Mouse (Mus musculus): Measurements from ENCODE around the gene Atg9b. TPM values are rescaled to one million over a fixed set of nuclear protein-coding genes. Genes with fewer than 3 reads are reported as not detected.

Atg9b gene
- polyA plus RNA-seq, 1 experiment from 2014 or later = 0.64 TPM

DNA sequence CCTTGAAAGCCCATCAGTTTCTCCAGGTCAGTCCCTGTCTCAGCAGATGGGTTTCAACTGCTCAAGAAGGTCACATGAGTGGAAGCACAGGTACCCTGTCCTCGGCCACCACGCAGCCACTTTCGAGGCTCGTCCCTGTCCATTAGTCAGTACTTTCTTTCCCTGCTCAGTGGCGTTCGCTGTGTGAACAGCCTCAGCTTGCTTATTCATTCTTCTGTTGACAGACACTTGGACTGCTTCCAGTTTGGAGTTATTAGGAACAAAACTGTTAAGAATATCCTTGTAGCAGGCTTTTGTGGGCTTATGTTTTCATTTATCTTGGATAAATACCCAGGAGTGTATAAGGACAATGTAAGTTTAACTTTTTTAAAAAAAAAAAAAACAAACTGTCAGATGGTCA, 17.7 kb downstream of the Atg9b start:
- WGBS = 19% methylated on average over 6 of the region's 6 CpGs
- Histone ChIP-seq H3K27me3 (no peaks in the 10 kb centered on the region), H3K9me3 (no peaks in the 10 kb centered on the region), H3K4me1 (peaks cover 6% of the 10 kb centered on the region), H3K9ac (no peak overlapping the region), H3K36me3 (no peaks in the 10 kb centered on the region), H3K4me3 (no peak overlapping the region), H3K4me2 (no peak overlapping the region), H3K27ac (no peak overlapping the region)
- no peak for ATAC-seq (ENCODE audit: borderline replicate concordance, extremely low read depth, low FRiP score, low TSS enrichment)

DNA sequence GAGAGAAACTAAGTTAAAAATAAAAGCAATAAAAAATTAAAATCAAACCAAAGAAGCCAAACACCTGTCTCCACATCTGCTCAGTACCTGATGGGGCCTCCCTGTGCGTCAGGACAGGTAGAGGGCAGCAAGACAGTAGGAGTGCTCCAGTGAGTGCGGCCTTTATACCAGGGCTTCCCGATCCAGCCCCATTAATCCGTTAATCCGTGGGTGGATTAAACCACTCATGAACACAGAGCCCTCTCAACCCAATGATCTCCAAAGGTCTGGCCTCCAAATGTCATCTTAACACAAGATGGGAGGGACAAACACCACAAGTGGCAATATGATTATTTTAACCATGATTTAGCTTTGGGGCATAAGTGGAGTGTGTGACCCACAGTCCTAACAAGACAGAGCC, 18.1 kb downstream of the Atg9b start:
- no peak overlapping the region for H3K27ac ChIP-seq
- H3K4me2 ChIP-seq = no peak overlapping the region
- H3K36me3 ChIP-seq = no peaks in the 10 kb centered on the region
- 77% methylated on average over 5 of the region's 5 CpGs for WGBS
- no peaks in the 10 kb centered on the region for H3K9me3 ChIP-seq
- no peaks in the 10 kb centered on the region for H3K27me3 ChIP-seq
- no peak overlapping the region for H3K9ac ChIP-seq
- no peak for ATAC-seq (ENCODE audit: borderline replicate concordance, extremely low read depth, low FRiP score, low TSS enrichment)
- no peak overlapping the region for H3K4me3 ChIP-seq
- peaks cover 6% of the 10 kb centered on the region for H3K4me1 ChIP-seq

DNA sequence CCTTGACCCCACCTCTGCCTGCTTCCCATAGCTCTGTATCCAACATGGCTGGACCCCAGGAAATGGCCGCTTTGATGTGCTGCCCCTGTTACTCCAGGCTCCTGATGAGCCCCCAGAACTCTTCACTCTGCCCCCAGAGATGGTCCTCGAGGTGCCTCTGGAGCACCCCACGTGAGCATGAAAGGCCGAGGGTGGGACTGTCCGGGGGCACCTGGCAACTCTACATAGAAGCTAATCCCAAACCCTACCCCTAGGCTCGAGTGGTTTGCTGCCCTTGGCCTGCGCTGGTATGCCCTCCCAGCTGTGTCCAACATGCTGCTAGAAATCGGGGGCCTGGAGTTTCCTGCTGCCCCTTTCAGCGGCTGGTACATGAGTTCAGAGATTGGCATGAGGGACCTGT, 22.2 kb downstream of the Atg9b start:
- no peaks in the 10 kb centered on the region for H3K36me3 ChIP-seq
- 82% methylated on average over 9 of the region's 9 CpGs for WGBS

DNA sequence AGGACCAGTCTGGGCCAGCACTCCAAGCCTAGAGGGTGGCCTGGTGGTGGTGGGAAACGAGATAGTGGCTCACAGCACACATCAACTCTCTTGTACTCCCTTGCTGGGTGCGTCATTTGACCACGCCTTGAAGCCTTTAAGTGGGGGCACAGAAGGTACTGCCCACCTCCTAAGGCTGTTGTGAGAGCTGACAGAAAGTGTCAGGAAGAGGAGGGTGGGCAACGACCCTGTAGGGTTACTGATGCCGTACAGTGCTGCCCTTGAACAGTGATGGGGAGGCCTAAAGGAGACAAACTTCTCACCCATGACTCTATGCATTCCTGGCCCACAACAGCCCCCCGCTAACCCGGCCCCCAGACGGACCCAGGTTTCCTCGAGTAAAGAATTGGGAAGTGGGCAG, 25.5 kb downstream of the Atg9b start:
- H3K4me2 ChIP-seq = no peak overlapping the region
- H3K36me3 ChIP-seq = no peaks in the 10 kb centered on the region
- no peak for ATAC-seq (ENCODE audit: borderline replicate concordance, extremely low read depth, low FRiP score, low TSS enrichment)
- H3K4me3 ChIP-seq = no peak overlapping the region
- H3K4me1 ChIP-seq = no peaks in the 10 kb centered on the region; the same call in 1 of the 2 replicates
- no peaks in the 10 kb centered on the region for H3K27me3 ChIP-seq
- no peak overlapping the region for H3K9ac ChIP-seq
- WGBS = 75% methylated on average over 9 of the region's 9 CpGs
- H3K27ac ChIP-seq = no peak overlapping the region
- no peaks in the 10 kb centered on the region for H3K9me3 ChIP-seq

More for the DNA sequence above, 22.2 kb downstream of the Atg9b start:
- H3K9me3 ChIP-seq = no peaks in the 10 kb centered on the region
- H3K27me3 ChIP-seq = no peaks in the 10 kb centered on the region
- no peak overlapping the region for H3K4me3 ChIP-seq
- no peak overlapping the region for H3K27ac ChIP-seq
- H3K4me1 ChIP-seq = peaks cover 6% of the 10 kb centered on the region
- no peak overlapping the region for H3K9ac ChIP-seq
- no peak for ATAC-seq (ENCODE audit: borderline replicate concordance, extremely low read depth, low FRiP score, low TSS enrichment)
- H3K4me2 ChIP-seq = no peak overlapping the region

DNA sequence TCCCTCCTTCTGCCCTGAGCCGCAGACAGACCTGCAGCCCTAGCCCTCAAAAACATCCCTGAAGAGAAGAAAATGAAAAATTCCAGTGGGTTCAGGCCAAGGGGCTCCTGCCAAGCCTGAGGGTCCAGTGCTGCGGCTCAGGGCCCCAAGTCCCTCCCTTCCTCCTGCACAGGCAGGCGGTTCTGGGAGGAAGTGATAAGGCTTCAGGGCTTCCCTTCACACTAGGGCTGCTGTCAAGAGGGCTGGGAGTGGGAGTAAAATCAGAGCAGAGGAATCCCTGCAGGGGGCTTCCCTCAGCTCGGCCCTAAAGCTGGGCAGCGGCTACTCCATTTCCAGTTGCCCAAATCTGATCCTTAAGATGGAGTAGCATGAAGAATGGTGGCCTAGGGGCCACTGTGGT, 26.4 kb downstream of the Atg9b start:
- Histone ChIP-seq H3K9ac (no peak overlapping the region), H3K9me3 (no peaks in the 10 kb centered on the region), H3K4me1 (no peaks in the 10 kb centered on the region; the same call in 1 of the 2 replicates), H3K4me3 (peak overlapping the region; percentile 31), H3K27ac (peak overlapping the region; percentile 58; the same call in 1 of the 2 replicates), H3K27me3 (no peaks in the 10 kb centered on the region), H3K4me2 (peak overlapping the region; percentile 50), H3K36me3 (no peaks in the 10 kb centered on the region)
- no peak for ATAC-seq (ENCODE audit: borderline replicate concordance, extremely low read depth, low FRiP score, low TSS enrichment)
- 23% methylated on average over 5 of the region's 5 CpGs for WGBS

DNA sequence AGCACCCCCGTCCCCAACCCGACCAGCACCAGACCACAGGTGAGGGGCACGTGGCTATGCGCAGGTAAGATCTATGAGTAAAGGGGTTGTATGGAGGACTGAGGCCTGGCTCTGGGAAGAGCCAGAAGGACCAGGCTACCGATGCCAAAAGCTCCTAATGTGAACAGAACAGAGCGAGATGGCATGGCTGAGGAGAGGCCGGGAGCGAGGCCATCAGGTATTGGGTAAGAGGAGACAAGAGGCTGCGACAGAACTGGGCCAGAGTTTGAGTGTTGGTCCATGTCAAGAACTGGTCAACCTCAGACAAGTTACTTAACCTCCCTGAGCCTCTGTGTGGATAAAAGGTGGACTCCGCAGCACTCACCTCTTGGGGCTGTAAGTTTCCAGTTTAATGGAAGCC, 27.0 kb downstream of the Atg9b start:
- no peak overlapping the region for H3K9ac ChIP-seq
- no peaks in the 10 kb centered on the region for H3K9me3 ChIP-seq
- H3K27ac ChIP-seq = peak overlapping the region; percentile 58
- H3K4me1 ChIP-seq = no peaks in the 10 kb centered on the region; the same call in 1 of the 2 replicates
- WGBS = 80% methylated on average over 10 of the region's 10 CpGs
- H3K36me3 ChIP-seq = no peaks in the 10 kb centered on the region
- H3K27me3 ChIP-seq = no peaks in the 10 kb centered on the region
- peak overlapping the region; percentile 31 for H3K4me3 ChIP-seq
- no peak for ATAC-seq (ENCODE audit: borderline replicate concordance, extremely low read depth, low FRiP score, low TSS enrichment)
- peak overlapping the region; percentile 50 for H3K4me2 ChIP-seq

DNA sequence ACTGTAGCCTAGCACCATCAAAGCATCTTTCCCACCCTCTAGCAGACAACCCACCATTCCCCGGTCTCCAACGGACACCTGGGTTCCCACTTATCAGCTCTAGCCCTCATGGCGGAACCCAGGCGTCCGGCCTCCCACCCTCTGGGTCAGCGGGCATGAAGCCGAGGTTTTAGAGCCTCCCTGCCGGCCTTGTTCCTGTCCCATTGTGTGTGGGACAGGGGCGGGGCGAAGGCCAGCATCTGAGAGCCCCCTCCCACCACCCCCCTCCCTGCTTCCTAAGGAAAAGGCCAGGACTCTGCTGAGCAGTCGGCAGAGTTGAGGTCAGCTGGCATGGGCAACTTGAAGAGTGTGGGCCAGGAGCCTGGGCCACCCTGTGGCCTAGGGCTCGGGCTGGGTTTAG, 27.4 kb downstream of the Atg9b start, which contains the start of gene Nos3:
Nos3 (plus strand) TSS at position 303 of the 400 bp plus-strand sequence.
- Histone ChIP-seq H3K27ac (peak within 1 kb of the TSS; percentile 58), H3K9me3 (no peaks in the 10 kb centered on the region), H3K4me3 (peak within 1 kb of the TSS; percentile 31), H3K36me3 (no peaks in the 10 kb centered on the region), H3K4me1 (no peaks in the 10 kb centered on the region; the same call in 1 of the 2 replicates), H3K27me3 (no peaks in the 10 kb centered on the region), H3K9ac (no peak within 1 kb of the TSS), H3K4me2 (peak within 1 kb of the TSS; percentile 50)
- peak; percentile 41; the same call in 1 of the 2 replicates for ATAC-seq (ENCODE audit: borderline replicate concordance, extremely low read depth, low FRiP score, low TSS enrichment)
- 52% methylated on average over 12 of the region's 12 CpGs for WGBS

DNA sequence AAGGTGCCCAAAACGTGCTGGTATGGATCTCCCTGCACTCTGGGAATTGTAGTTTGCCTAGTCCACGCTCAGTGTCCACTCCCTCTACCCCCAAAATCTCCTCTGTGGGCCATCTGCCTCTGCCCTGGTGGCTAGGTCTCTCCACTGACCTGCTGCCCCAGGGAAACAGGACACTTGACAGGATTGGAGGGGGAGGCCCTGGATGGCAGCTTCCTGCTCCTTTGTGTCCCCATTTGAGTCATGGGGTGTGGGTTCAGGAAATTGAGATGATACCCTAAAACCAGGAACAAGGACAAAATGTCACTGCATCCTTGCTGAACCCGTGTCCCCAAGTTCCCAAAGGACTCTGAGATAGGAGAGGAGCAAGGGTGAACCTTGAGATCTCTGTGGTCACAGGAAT, 27.9 kb downstream of the Atg9b start:
- Histone ChIP-seq H3K4me3 (no peak overlapping the region), H3K36me3 (no peaks in the 10 kb centered on the region), H3K27me3 (no peaks in the 10 kb centered on the region), H3K4me2 (no peak overlapping the region), H3K9ac (no peak overlapping the region), H3K27ac (no peak overlapping the region), H3K4me1 (no peaks in the 10 kb centered on the region; the same call in 1 of the 2 replicates), H3K9me3 (no peaks in the 10 kb centered on the region)
- ATAC-seq (ENCODE audit: borderline replicate concordance, extremely low read depth, low FRiP score, low TSS enrichment) = no peak
- 46% methylated on average over 3 of the region's 3 CpGs for WGBS

DNA sequence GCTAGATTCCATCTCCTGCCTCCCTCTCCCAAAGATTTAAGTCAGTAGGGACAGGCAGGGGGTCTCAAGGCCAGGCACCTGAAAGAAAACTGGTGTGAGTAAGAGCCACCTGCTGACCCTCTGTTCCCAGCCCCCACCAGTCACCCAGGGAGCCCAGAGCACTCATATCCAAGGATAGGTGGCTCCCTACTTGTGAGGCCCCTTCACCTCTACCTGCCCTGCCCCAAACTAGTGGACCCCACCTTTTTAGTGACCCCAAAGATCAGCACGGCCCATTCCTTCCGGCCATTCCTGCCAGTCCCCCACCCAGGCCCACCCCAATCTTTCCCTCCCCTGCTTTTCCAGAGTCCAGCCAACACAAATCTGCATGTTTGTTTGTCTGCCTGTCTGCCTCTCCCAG, 28.5 kb downstream of the Atg9b start:
- ATAC-seq (ENCODE audit: borderline replicate concordance, extremely low read depth, low FRiP score, low TSS enrichment) = no peak
- no peak overlapping the region for H3K9ac ChIP-seq
- H3K4me3 ChIP-seq = no peak overlapping the region
- no peaks in the 10 kb centered on the region for H3K9me3 ChIP-seq
- peaks cover 6% of the 10 kb centered on the region; the same call in 1 of the 2 replicates for H3K27me3 ChIP-seq
- H3K4me1 ChIP-seq = no peaks in the 10 kb centered on the region; the same call in 1 of the 2 replicates
- H3K27ac ChIP-seq = no peak overlapping the region
- no peak overlapping the region for H3K4me2 ChIP-seq
- 76% methylated on average over 2 of the region's 2 CpGs for WGBS
- H3K36me3 ChIP-seq = no peaks in the 10 kb centered on the region

DNA sequence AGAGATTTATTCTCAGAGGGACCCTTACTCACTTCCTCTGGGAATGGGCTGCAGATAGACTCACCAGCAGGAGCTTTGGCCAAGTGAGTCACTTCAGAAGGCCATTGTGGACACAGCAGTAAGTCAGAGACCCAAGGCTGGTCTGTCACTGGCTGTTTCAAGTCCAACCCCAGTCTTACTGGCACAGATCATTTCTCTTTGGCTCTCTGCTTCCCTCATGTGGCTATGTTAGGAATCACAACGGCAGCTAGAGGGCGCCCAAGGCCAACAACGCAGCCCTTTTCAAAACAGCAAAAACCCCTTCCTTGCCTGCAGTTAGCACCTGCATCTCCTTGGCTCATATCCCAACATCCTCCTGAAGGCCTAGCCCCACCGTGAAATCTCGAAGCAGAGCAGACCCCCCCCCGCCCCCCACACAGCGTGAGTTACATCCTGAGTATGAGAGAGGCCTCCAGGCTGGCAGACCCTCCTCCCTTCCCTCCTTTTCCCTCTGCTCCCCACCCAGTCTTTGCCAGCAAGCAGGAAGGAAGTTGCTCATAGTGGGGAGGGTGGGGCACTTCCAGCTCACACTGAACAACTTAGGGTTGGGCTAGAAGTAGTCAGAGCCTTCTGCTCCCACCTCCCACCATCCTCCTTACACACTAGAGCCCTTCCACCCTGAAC, 31.0 kb downstream of the Atg9b start:
- Histone ChIP-seq H3K4me1 (no peaks in the 10 kb centered on the region; the same call in 1 of the 2 replicates), H3K9ac (no peak overlapping the region), H3K4me2 (no peak overlapping the region), H3K4me3 (no peak overlapping the region), H3K36me3 (no peaks in the 10 kb centered on the region), H3K27ac (no peak overlapping the region), H3K9me3 (no peaks in the 10 kb centered on the region), H3K27me3 (peaks cover 6% of the 10 kb centered on the region; the same call in 1 of the 2 replicates)
- WGBS = 0% methylated on average over 7 of the region's 7 CpGs
- peak; percentile 66; the same call in 1 of the 2 replicates for ATAC-seq (ENCODE audit: borderline replicate concordance, extremely low read depth, low FRiP score, low TSS enrichment)

DNA sequence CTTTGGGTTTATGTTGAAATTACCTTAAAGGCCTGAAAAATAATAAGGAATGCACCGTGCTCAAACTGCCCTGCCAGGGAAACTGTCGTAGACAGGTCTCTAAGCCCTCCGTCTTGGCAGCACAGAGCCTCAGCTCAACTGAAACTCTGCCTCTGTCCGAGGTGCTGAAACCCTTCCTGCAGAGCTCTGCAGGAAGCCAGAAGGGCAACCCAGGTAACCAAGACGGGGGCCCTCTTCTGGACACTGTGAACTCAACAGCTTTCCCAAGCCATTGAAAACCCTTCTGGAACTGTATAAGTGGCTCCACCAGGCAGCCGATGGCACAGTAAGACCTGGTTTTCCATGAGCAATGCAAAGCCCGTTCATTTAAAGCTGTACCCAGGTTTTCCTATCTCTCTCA, 34.5 kb downstream of the Atg9b start:
- H3K4me1 ChIP-seq = peaks cover 9% of the 10 kb centered on the region
- WGBS = 9% methylated on average over 7 of the region's 7 CpGs

DNA sequence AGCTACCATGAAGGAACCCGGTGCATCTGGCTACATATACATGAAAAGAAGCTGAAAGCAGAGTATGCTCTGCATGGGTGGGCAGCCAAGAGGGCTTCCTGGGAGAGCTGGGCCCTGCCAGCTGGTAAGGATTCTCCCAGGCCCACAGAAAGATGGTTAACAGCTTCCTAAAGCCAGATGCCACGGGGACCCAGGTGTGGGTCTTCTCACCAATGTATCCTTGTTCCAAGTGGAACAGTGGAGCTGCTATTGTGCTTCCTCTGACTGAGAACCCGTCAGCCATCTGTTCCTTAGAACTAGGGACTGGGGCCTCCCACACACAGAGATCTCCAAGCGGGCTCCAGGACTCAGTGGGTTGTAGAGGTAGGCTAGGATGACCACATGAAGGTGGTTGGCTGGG, 35.2 kb downstream of the Atg9b start:
- peaks cover 39% of the 10 kb centered on the region for H3K27me3 ChIP-seq
- WGBS = 39% methylated on average over 4 of the region's 4 CpGs
- H3K27ac ChIP-seq = no peak overlapping the region
- no peaks in the 10 kb centered on the region for H3K36me3 ChIP-seq
- no peak for ATAC-seq (ENCODE audit: borderline replicate concordance, extremely low read depth, low FRiP score, low TSS enrichment)
- H3K9ac ChIP-seq = no peak overlapping the region
- H3K4me1 ChIP-seq = peaks cover 16% of the 10 kb centered on the region
- H3K4me2 ChIP-seq = no peak overlapping the region
- no peaks in the 10 kb centered on the region for H3K9me3 ChIP-seq
- no peak overlapping the region for H3K4me3 ChIP-seq

More for the DNA sequence above, 34.5 kb downstream of the Atg9b start:
- H3K9me3 ChIP-seq = no peaks in the 10 kb centered on the region
- no peaks in the 10 kb centered on the region for H3K36me3 ChIP-seq
- ATAC-seq (ENCODE audit: borderline replicate concordance, extremely low read depth, low FRiP score, low TSS enrichment) = no peak
- no peak overlapping the region for H3K27ac ChIP-seq
- H3K4me3 ChIP-seq = no peak overlapping the region
- H3K4me2 ChIP-seq = no peak overlapping the region
- H3K27me3 ChIP-seq = peaks cover 32% of the 10 kb centered on the region
- no peak overlapping the region for H3K9ac ChIP-seq
